ENCODE assay signal across 26 mouse cellular contexts in the genomic region with DNA sequence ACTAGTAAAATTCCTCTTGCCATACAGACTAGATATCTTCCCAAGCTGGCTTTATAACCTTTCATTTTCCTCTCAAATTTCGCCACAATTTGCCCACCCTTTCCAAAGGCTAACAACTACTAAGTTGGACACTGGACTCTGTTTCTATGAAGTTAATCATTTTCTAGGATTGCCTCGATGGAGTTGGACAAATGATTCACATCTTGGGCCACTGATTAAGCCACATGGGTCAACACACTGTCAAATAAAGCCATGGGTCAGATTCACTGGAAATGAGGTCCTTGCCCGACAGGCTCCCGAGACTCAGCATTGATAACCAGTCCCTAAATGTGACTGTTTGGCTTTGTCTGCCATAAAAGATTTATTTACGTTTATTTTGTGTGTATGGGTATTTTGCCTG. TPM values are rescaled to one million over a fixed set of nuclear protein-coding genes. Genes with fewer than 3 reads are reported as not detected.
DNase-seq lines count a peak whose midpoint lies in the region; ATAC-seq lines count a peak whose summit lies in the region.
"Had no signal": no experiment of that assay in that cellular context is flagged by ENCODE, and none has a peak within 500 bp of the region (broad histone marks: within the 10 kb centered on the region; RNA-seq: fewer than 3 reads in every experiment).

No protein-coding gene starts in this region.

- H3K4me3 ChIP-seq in kidney, embryonic 14.5 days (ENCODE audit: low read length) = no peak overlapping the region
- H3K4me3 ChIP-seq in liver, embryonic 13.5 days (replicated peaks) = no peak overlapping the region
- H3K4me3 ChIP-seq: hindbrain, embryonic 12.5 days; limb, embryonic 10.5 days had no signal

- no peak overlapping the region for H3K9ac ChIP-seq in kidney, embryonic 14.5 days (ENCODE audit: low read depth, low read length)
- no peak overlapping the region for H3K9ac ChIP-seq in liver, embryonic 13.5 days
- H3K9ac ChIP-seq: hindbrain, embryonic 12.5 days had no signal

- 75% methylated on average over 5 of the region's 5 CpGs for WGBS in kidney, embryonic 14.5 days
- WGBS in liver, embryonic 13.5 days (ENCODE audit: insufficient replicate concordance) = 62% methylated on average over 5 of the region's 5 CpGs

- H3K36me3 ChIP-seq in kidney, embryonic 14.5 days (ENCODE audit: control insufficient read depth, insufficient read depth, low read length) = no peaks in the 10 kb centered on the region
- peaks cover 6% of the 10 kb centered on the region; the same call in 1 of the 2 replicates for H3K36me3 ChIP-seq in liver, embryonic 13.5 days
- H3K36me3 ChIP-seq: hindbrain, embryonic 12.5 days; limb, embryonic 10.5 days had no signal

- H3K27me3 ChIP-seq in kidney, embryonic 14.5 days (ENCODE audit: control insufficient read depth, insufficient read depth, low read length) = no peaks in the 10 kb centered on the region
- H3K27me3 ChIP-seq in liver, embryonic 13.5 days = peaks cover 16% of the 10 kb centered on the region

- no peak overlapping the region for H3K27ac ChIP-seq in kidney, embryonic 14.5 days (ENCODE audit: low read depth, low read length)
- H3K27ac ChIP-seq in liver, embryonic 13.5 days = peak overlapping the region; percentile 71
- H3K27ac ChIP-seq: hindbrain, embryonic 12.5 days; limb, embryonic 10.5 days; stomach, postnatal 0 days had no signal

- peak; percentile 82 for DNase-seq in kidney, adult 11 months
- DNase-seq in kidney, postnatal 10 days = peak; percentile 37
- DNase-seq in liver, embryonic 13.5 days = no peak
- no peak for DNase-seq in cerebellum, postnatal 4 days (ENCODE audit: low spot score in 2 of 2)
- DNase-seq in urinary bladder, adult 18-20 months (ENCODE audit: low spot score in 2 of 2) = no peak
- no peak for DNase-seq in left cerebral cortex, postnatal 36 days (ENCODE audit: low spot score in 2 of 2)
- no peak for DNase-seq in embryo, embryonic 9.5 days (ENCODE audit: extremely low spot score)
- DNase-seq: adrenal gland, postnatal 14 days; cerebellum, postnatal 10 days; gastrocnemius, postnatal 36 days; lung, adult 2 months; lung, postnatal 36 days; retina, postnatal 1 day; right cerebral cortex, postnatal 4 days had no signal

- intact Hi-C loops in left cerebral cortex, postnatal 36 days (cut with DNase I) = no loop called here

- ATAC-seq in kidney, embryonic 14.5 days (ENCODE audit: low FRiP score, low TSS enrichment) = no peak
- ATAC-seq in liver, embryonic 13.5 days (ENCODE audit: low read depth) = peak; percentile 61
- ATAC-seq: activated CD4-positive, CD25-positive, alpha-beta regulatory T cell, adult 4 months; forebrain, embryonic 16.5 days had no signal

- H3K4me2 ChIP-seq in kidney, embryonic 14.5 days (replicated peaks; ENCODE audit: low read depth, low read length) = no peak overlapping the region
- H3K4me2 ChIP-seq in liver, embryonic 13.5 days = no peak overlapping the region
- H3K4me2 ChIP-seq: hindbrain, embryonic 12.5 days had no signal

- peaks cover 2% of the 10 kb centered on the region; the same call in 1 of the 2 replicates for H3K9me3 ChIP-seq in kidney, embryonic 14.5 days (ENCODE audit: control insufficient read depth, low read length)
- H3K9me3 ChIP-seq in liver, embryonic 13.5 days (replicated peaks) = no peaks in the 10 kb centered on the region

- no peaks in the 10 kb centered on the region for H3K4me1 ChIP-seq in kidney, embryonic 14.5 days (ENCODE audit: control insufficient read depth, insufficient read depth, low read length)
- H3K4me1 ChIP-seq in liver, embryonic 13.5 days (replicated peaks) = peaks cover 4% of the 10 kb centered on the region; the same call in 1 of the 2 replicates
- H3K4me1 ChIP-seq: hindbrain, embryonic 12.5 days had no signal

RNA-seq across cellular contexts. Expression of a gene that starts 3.5 kb away (rescaled TPM):
- not detected in 2 replicates for polyA plus RNA-seq in kidney, embryonic 14.5 days (2014; fragmentation: Nextera tagmentation; extraction: Ambion mirVana)
- 0.46 TPM in 1 of 2 replicates, not detected in the other for polyA plus RNA-seq in liver, embryonic 13.5 days (2015; fragmentation: Nextera tagmentation; extraction: Ambion mirVana)
- total RNA-seq in left cerebral cortex, postnatal 36 days (2021) = not detected
- total RNA-seq: adrenal gland, postnatal 14 days; gastrocnemius, postnatal 36 days; layer of hippocampus, adult 8-10 months had no signal
- polyA plus RNA-seq: activated CD4-positive, CD25-positive, alpha-beta regulatory T cell, adult 4 months; embryonic facial prominence, embryonic 14.5 days; forebrain, embryonic 16.5 days; heart, postnatal 0 days; hindbrain, embryonic 12.5 days; limb, embryonic 10.5 days; lung, adult 2 months; neural tube, embryonic 11.5 days; stomach, postnatal 0 days; thymus, postnatal 0 days had no signal

RNA-seq across cellular contexts. Expression of a gene that starts 4.1 kb away (rescaled TPM):
- polyA plus RNA-seq in kidney, embryonic 14.5 days (2014; fragmentation: Nextera tagmentation; extraction: Ambion mirVana) = 1.3 and 3.4 TPM in 2 replicates
- polyA plus RNA-seq in liver, embryonic 13.5 days (2015; fragmentation: Nextera tagmentation; extraction: Ambion mirVana) = 6.7 and 7.9 TPM in 2 replicates
- 1 to 10 TPM; 2.1 to 2.8 TPM for total RNA-seq in left cerebral cortex, postnatal 36 days (2021)
- polyA plus RNA-seq: activated CD4-positive, CD25-positive, alpha-beta regulatory T cell, adult 4 months had no signal

RNA-seq across cellular contexts. Expression of a gene that starts 9.7 kb away (rescaled TPM):
- polyA plus RNA-seq in kidney, embryonic 14.5 days (2014; fragmentation: Nextera tagmentation; extraction: Ambion mirVana) = 0.55 and 0.79 TPM in 2 replicates
- polyA plus RNA-seq in liver, embryonic 13.5 days (2015; fragmentation: Nextera tagmentation; extraction: Ambion mirVana) = 4.2 and 4.7 TPM in 2 replicates
- total RNA-seq in left cerebral cortex, postnatal 36 days (2021) = 1 to 10 TPM; 3.2 to 3.6 TPM
- total RNA-seq: gastrocnemius, postnatal 36 days had no signal
- polyA plus RNA-seq: activated CD4-positive, CD25-positive, alpha-beta regulatory T cell, adult 4 months; lung, adult 2 months; thymus, postnatal 0 days had no signal

RNA-seq across cellular contexts. Expression of a gene that starts 26.9 kb away (rescaled TPM):
- polyA plus RNA-seq in kidney, embryonic 14.5 days (2014; fragmentation: Nextera tagmentation; extraction: Ambion mirVana) = not detected in 2 replicates
- not detected in 2 replicates for polyA plus RNA-seq in liver, embryonic 13.5 days (2015; fragmentation: Nextera tagmentation; extraction: Ambion mirVana)
- 1 to 10 TPM; 4.9 to 6.2 TPM for total RNA-seq in left cerebral cortex, postnatal 36 days (2021)
- total RNA-seq: gastrocnemius, postnatal 36 days; heart, adult 8-10 months had no signal
- polyA plus RNA-seq: activated CD4-positive, CD25-positive, alpha-beta regulatory T cell, adult 4 months; embryonic facial prominence, embryonic 14.5 days; heart, postnatal 0 days; hindbrain, embryonic 12.5 days; limb, embryonic 10.5 days; lung, adult 2 months; neural tube, embryonic 11.5 days had no signal

RNA-seq across cellular contexts. Expression of a gene that starts 33.0 kb away (rescaled TPM):
- 48.9 and 55.2 TPM in 2 replicates for polyA plus RNA-seq in kidney, embryonic 14.5 days (2014; fragmentation: Nextera tagmentation; extraction: Ambion mirVana)
- polyA plus RNA-seq in liver, embryonic 13.5 days (2015; fragmentation: Nextera tagmentation; extraction: Ambion mirVana) = 28.2 and 34.7 TPM in 2 replicates
- 10 to 100 TPM; 10.3 to 18.9 TPM for total RNA-seq in left cerebral cortex, postnatal 36 days (2021)
- polyA plus RNA-seq: activated CD4-positive, CD25-positive, alpha-beta regulatory T cell, adult 4 months had no signal

Comparison
In these comparisons a context has a peak if more than half of its experiments do, and no peak if none do; other contexts are left out.
1. DNase-seq: peak in kidney, adult 11 months (single experiment) and kidney, postnatal 10 days (single experiment); none in liver, embryonic 13.5 days (single experiment), cerebellum, postnatal 4 days (0 of 2), urinary bladder, adult 18-20 months (0 of 2), left cerebral cortex, postnatal 36 days (0 of 2) and embryo, embryonic 9.5 days (single experiment).